In genomic region chr11:79005578-79006394, GRCm38 (mm10) we compare ENCODE assay signal across 10 mouse cellular contexts. TPM values are rescaled to one million over a fixed set of nuclear protein-coding genes. Genes with fewer than 3 reads are reported as not detected.
A peak's percentile ranks its signal among the peaks of the same experiment; 100 is the strongest.
DNase-seq lines count a peak whose midpoint lies in the region.
"Had no signal": no experiment of that assay in that cellular context is flagged by ENCODE, and none has a peak within 500 bp of the region (broad histone marks: within the 10 kb centered on the region; RNA-seq: fewer than 3 reads in every experiment).

No protein-coding gene starts in this region.

- DNase-seq in thymus, adult 18-20 months, result peak; percentile 2 to 22
- DNase-seq in thymus, postnatal 36 days, result no peak
- peak; percentile 47 for DNase-seq in induced T-regulatory cell, adult 2 months (ENCODE audit: low read depth)
- peak; percentile 63 for DNase-seq in naive thymus-derived CD4-positive, alpha-beta T cell, adult 2 months (ENCODE audit: low read depth)
- DNase-seq in gastrocnemius, postnatal 10 days, result no peak
- no peak for DNase-seq in layer of hippocampus, postnatal 25 days (ENCODE audit: extremely low spot score in 1 of 2, low spot score in 1 of 2)
- DNase-seq in retina, embryonic 14.5 days (ENCODE audit: low spot score), result no peak
- DNase-seq: cerebellum, postnatal 14 days; forebrain, postnatal 0 days; kidney, adult 18-20 months had no signal

RNA-seq across cellular contexts. Expression of gene Lgals9, which starts 21.0 kb away (rescaled TPM):
- total RNA-seq in gastrocnemius, postnatal 10 days (2021), result 10 to 100 TPM; 21.6 to 25.8 TPM
- total RNA-seq in layer of hippocampus, postnatal 25 days (2021), result 1 to 10 TPM; 4.3 to 5.5 TPM

Comparison
In these comparisons a context has a peak if more than half of its experiments do, and no peak if none do; other contexts are left out.
1. DNase-seq: peak in thymus, adult 18-20 months (2 of 2), induced T-regulatory cell, adult 2 months (single experiment) and naive thymus-derived CD4-positive, alpha-beta T cell, adult 2 months (single experiment); none in thymus, postnatal 36 days (0 of 2), gastrocnemius, postnatal 10 days (single experiment), layer of hippocampus, postnatal 25 days (0 of 2) and retina, embryonic 14.5 days (single experiment).